Comparison of ENCODE assay signal across 19 mouse cellular contexts in the genomic region with DNA sequence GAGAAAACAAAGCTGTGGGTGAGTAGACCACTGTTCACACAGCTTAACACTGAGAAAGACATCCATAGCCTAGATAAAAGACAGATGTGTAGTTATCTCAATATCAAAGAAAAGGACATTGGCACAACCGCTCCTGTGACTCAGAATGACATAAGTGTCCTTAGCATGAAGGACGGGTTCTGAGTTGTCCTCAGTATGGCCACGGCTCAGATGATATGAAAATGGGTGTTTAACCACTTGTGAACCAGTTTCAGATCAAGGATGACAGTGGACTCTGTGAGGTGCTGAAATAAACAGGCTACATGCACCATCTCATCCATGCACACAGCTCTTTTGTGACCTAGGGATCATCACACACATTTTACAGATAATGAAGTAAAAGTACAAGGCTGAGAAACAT. TPM values are rescaled to one million over a fixed set of nuclear protein-coding genes. Genes with fewer than 3 reads are reported as not detected.
"Had no signal": no experiment of that assay in that cellular context is flagged by ENCODE, and none has a peak within 500 bp of the region (broad histone marks: within the 10 kb centered on the region; RNA-seq: fewer than 3 reads in every experiment).

No protein-coding gene starts in this region.

- ATAC-seq: liver, embryonic 12.5 days; midbrain, embryonic 15.5 days had no signal

- H3K27ac ChIP-seq: limb, embryonic 10.5 days; limb, embryonic 13.5 days; liver, embryonic 12.5 days; liver, embryonic 15.5 days; lung, embryonic 15.5 days; midbrain, embryonic 10.5 days; midbrain, embryonic 15.5 days; neural tube, embryonic 13.5 days had no signal

- H3K9ac ChIP-seq: limb, embryonic 13.5 days; liver, embryonic 12.5 days; liver, embryonic 15.5 days; lung, embryonic 15.5 days; midbrain, embryonic 15.5 days; neural tube, embryonic 13.5 days had no signal

- H3K4me2 ChIP-seq: limb, embryonic 13.5 days; liver, embryonic 12.5 days; liver, embryonic 15.5 days; lung, embryonic 15.5 days; midbrain, embryonic 15.5 days; neural tube, embryonic 13.5 days had no signal

- H3K4me3 ChIP-seq: limb, embryonic 10.5 days; limb, embryonic 13.5 days; liver, embryonic 12.5 days; liver, embryonic 15.5 days; lung, embryonic 15.5 days; megakaryocyte, embryonic 14.5 days; midbrain, embryonic 10.5 days; midbrain, embryonic 15.5 days; neural tube, embryonic 13.5 days had no signal

- H3K9me3 ChIP-seq: limb, embryonic 10.5 days; limb, embryonic 13.5 days; liver, embryonic 12.5 days; liver, embryonic 15.5 days; lung, embryonic 15.5 days; megakaryocyte, embryonic 14.5 days; midbrain, embryonic 10.5 days; midbrain, embryonic 15.5 days; neural tube, embryonic 13.5 days had no signal

- H3K36me3 ChIP-seq: limb, embryonic 10.5 days; limb, embryonic 13.5 days; liver, embryonic 12.5 days; liver, embryonic 15.5 days; lung, embryonic 15.5 days; midbrain, embryonic 15.5 days; neural tube, embryonic 13.5 days had no signal

- DNase-seq: kidney, postnatal 14 days; kidney, postnatal 4 days; liver; lung, adult 18-20 months; lung, postnatal 10 days; lung, postnatal 36 days; retina, postnatal 1 day; thymus, adult 18-20 months; thymus, postnatal 36 days had no signal

- H3K27me3 ChIP-seq: limb, embryonic 13.5 days; liver, embryonic 12.5 days; liver, embryonic 15.5 days; lung, embryonic 15.5 days; megakaryocyte, embryonic 14.5 days; midbrain, embryonic 15.5 days; neural tube, embryonic 13.5 days had no signal

- H3K4me1 ChIP-seq: limb, embryonic 10.5 days; limb, embryonic 13.5 days; liver, embryonic 12.5 days; liver, embryonic 15.5 days; lung, embryonic 15.5 days; midbrain, embryonic 10.5 days; midbrain, embryonic 15.5 days; neural tube, embryonic 13.5 days had no signal

RNA-seq across cellular contexts. Expression of gene Arnt2, which starts 22.1 kb away (rescaled TPM):
- total RNA-seq: neutrophil, adult 5-6 weeks had no signal
